ENCODE assay signal across 11 mouse cellular contexts in genomic region chr9:18721931-18722711, GRCm38 (mm10). TPM values are rescaled to one million over a fixed set of nuclear protein-coding genes. Genes with fewer than 3 reads are reported as not detected.
DNase-seq lines count a peak whose midpoint lies in the region; ATAC-seq and TF ChIP-seq lines count a peak whose summit lies in the region.
"Had no signal": no experiment of that assay in that cellular context is flagged by ENCODE, and none has a peak within 500 bp of the region (broad histone marks: within the 10 kb centered on the region; RNA-seq: fewer than 3 reads in every experiment).

No protein-coding gene starts in this region.

- no peaks in the 10 kb centered on the region for H3K9me3 ChIP-seq in hindbrain, embryonic 11.5 days (ENCODE audit: control insufficient read depth, low read length)
- H3K9me3 ChIP-seq in midbrain, embryonic 13.5 days: no peaks in the 10 kb centered on the region
- no peaks in the 10 kb centered on the region for H3K9me3 ChIP-seq in liver, postnatal 0 days (ENCODE audit: low read length)

- no peak overlapping the region for H3K9ac ChIP-seq in hindbrain, embryonic 11.5 days (ENCODE audit: low read depth, low read length)
- no peak overlapping the region for H3K9ac ChIP-seq in midbrain, embryonic 13.5 days (replicated peaks)
- H3K9ac ChIP-seq in liver, postnatal 0 days (replicated peaks): no peak overlapping the region

- H3K27me3 ChIP-seq in hindbrain, embryonic 11.5 days (ENCODE audit: control insufficient read depth, insufficient read depth, low read length): no peaks in the 10 kb centered on the region
- H3K27me3 ChIP-seq in midbrain, embryonic 13.5 days: no peaks in the 10 kb centered on the region
- no peaks in the 10 kb centered on the region for H3K27me3 ChIP-seq in liver, postnatal 0 days (ENCODE audit: insufficient read depth, low read length)

- ATAC-seq in hindbrain, embryonic 11.5 days (ENCODE audit: low FRiP score): peak; percentile 75
- ATAC-seq in midbrain, embryonic 13.5 days: peak; percentile 89
- ATAC-seq in granulocyte monocyte progenitor cell, adult 5-6 weeks (replicated peaks; ENCODE audit: poor library complexity, severe bottlenecking): no peak
- ATAC-seq in liver, postnatal 0 days: no peak

- peak; percentile 85 for DNase-seq in ES-CJ7 (ENCODE audit: low read depth, low spot score)
- DNase-seq in embryo, embryonic 10.5 days (ENCODE audit: low spot score): peak; percentile 51
- DNase-seq in hindbrain, embryonic 11.5 days (ENCODE audit: low spot score): peak; percentile 4
- no peak for DNase-seq in cerebellum, adult 11-12 months
- no peak for DNase-seq in ovary, adult 18-20 months (ENCODE audit: low spot score)
- no peak for DNase-seq in liver, postnatal 0 days
- DNase-seq: thymus, adult 18-20 months had no signal

- no peaks in the 10 kb centered on the region for H3K4me1 ChIP-seq in hindbrain, embryonic 11.5 days (replicated peaks; ENCODE audit: control insufficient read depth, insufficient read depth, low read length)
- H3K4me1 ChIP-seq in midbrain, embryonic 13.5 days (replicated peaks): peaks cover 11% of the 10 kb centered on the region
- H3K4me1 ChIP-seq in liver, postnatal 0 days (ENCODE audit: insufficient read depth): no peaks in the 10 kb centered on the region

- TF ChIP-seq CTCF in liver, postnatal 0 days (IDR thresholded peaks at IDR 0.05; ENCODE audit: low read depth): no peak

- H3K4me2 ChIP-seq in hindbrain, embryonic 11.5 days (replicated peaks; ENCODE audit: low read depth, low read length): no peak overlapping the region
- H3K4me2 ChIP-seq in midbrain, embryonic 13.5 days (replicated peaks): no peak overlapping the region
- no peak overlapping the region for H3K4me2 ChIP-seq in liver, postnatal 0 days (ENCODE audit: low read depth, low read length)

- no peaks in the 10 kb centered on the region for H3K36me3 ChIP-seq in hindbrain, embryonic 11.5 days (ENCODE audit: control insufficient read depth, insufficient read depth, low read length)
- H3K36me3 ChIP-seq in midbrain, embryonic 13.5 days: no peaks in the 10 kb centered on the region
- H3K36me3 ChIP-seq in liver, postnatal 0 days (replicated peaks; ENCODE audit: insufficient read depth, low read length): no peaks in the 10 kb centered on the region

- no peak overlapping the region for H3K27ac ChIP-seq in hindbrain, embryonic 11.5 days (ENCODE audit: low read depth, low read length)
- H3K27ac ChIP-seq in midbrain, embryonic 13.5 days: no peak overlapping the region
- H3K27ac ChIP-seq in liver, postnatal 0 days (ENCODE audit: low read depth): no peak overlapping the region

- TF ChIP-seq EP300 in liver, postnatal 0 days (IDR thresholded peaks at IDR 0.05; ENCODE audit: low read depth): no peak

- H3K4me3 ChIP-seq in hindbrain, embryonic 11.5 days (ENCODE audit: low read depth, low read length): no peak overlapping the region
- no peak overlapping the region for H3K4me3 ChIP-seq in midbrain, embryonic 13.5 days (replicated peaks)
- H3K4me3 ChIP-seq in liver, postnatal 0 days (ENCODE audit: low read depth, low read length): no peak overlapping the region

- WGBS in hindbrain, embryonic 11.5 days: 24% methylated on average over 6 of the region's 6 CpGs
- 18% methylated on average over 6 of the region's 6 CpGs for WGBS in midbrain, embryonic 13.5 days
- 41% methylated on average over 6 of the region's 6 CpGs for WGBS in liver, postnatal 0 days (ENCODE audit: insufficient replicate concordance)

RNA-seq across cellular contexts. Expression of gene Olfr24, which starts 41.7 kb away (rescaled TPM):
- not detected in 2 replicates for polyA plus RNA-seq in hindbrain, embryonic 11.5 days (2014; fragmentation: Nextera tagmentation; extraction: Ambion mirVana)
- polyA plus RNA-seq in midbrain, embryonic 13.5 days (2015; fragmentation: Nextera tagmentation; extraction: Ambion mirVana): not detected in 2 replicates
- not detected in 2 replicates for total RNA-seq in granulocyte monocyte progenitor cell, adult 5-6 weeks (2014; fragmentation: Nextera tagmentation)
- not detected in 2 replicates for total RNA-seq in granulocyte monocyte progenitor cell, adult 5-6 weeks (2017)
- polyA plus RNA-seq in liver, postnatal 0 days (2015; fragmentation: Nextera tagmentation; extraction: Ambion mirVana): not detected in 2 replicates
- total RNA-seq: hematopoietic stem cell, adult 5-6 weeks had no signal
- polyA plus RNA-seq: liver, embryonic 16.5 days had no signal

RNA-seq across cellular contexts. Expression of gene Muc16, which starts 47.8 kb away (rescaled TPM):
- not detected in 2 replicates for polyA plus RNA-seq in hindbrain, embryonic 11.5 days (2014; fragmentation: Nextera tagmentation; extraction: Ambion mirVana)
- not detected in 2 replicates for polyA plus RNA-seq in midbrain, embryonic 13.5 days (2015; fragmentation: Nextera tagmentation; extraction: Ambion mirVana)
- total RNA-seq in granulocyte monocyte progenitor cell, adult 5-6 weeks (2014; fragmentation: Nextera tagmentation): not detected in 2 replicates
- not detected in 2 replicates for total RNA-seq in granulocyte monocyte progenitor cell, adult 5-6 weeks (2017)
- polyA plus RNA-seq in liver, postnatal 0 days (2015; fragmentation: Nextera tagmentation; extraction: Ambion mirVana): 0.33 and 0.38 TPM in 2 replicates
- total RNA-seq: hematopoietic stem cell, adult 5-6 weeks had no signal

Comparison
In these comparisons a context has a peak if more than half of its experiments do, and no peak if none do; other contexts are left out.
1. DNase-seq: peak in ES-CJ7 (single experiment), embryo, embryonic 10.5 days (single experiment) and hindbrain, embryonic 11.5 days (single experiment); none in cerebellum, adult 11-12 months (single experiment), ovary, adult 18-20 months (single experiment) and liver, postnatal 0 days (single experiment).
2. ATAC-seq: peak in hindbrain, embryonic 11.5 days (single experiment) and midbrain, embryonic 13.5 days (single experiment); none in granulocyte monocyte progenitor cell, adult 5-6 weeks (single experiment) and liver, postnatal 0 days (single experiment).